Mouse (Mus musculus) cerebellum, adult 8-10 months (tissue): ENCODE measurements around the gene Far2.

ENCODE experiments used
- DNase-seq: peaks from one replicate; pipeline ENCODE4 v3.0.0; 2022

Far2 gene

DNA sequence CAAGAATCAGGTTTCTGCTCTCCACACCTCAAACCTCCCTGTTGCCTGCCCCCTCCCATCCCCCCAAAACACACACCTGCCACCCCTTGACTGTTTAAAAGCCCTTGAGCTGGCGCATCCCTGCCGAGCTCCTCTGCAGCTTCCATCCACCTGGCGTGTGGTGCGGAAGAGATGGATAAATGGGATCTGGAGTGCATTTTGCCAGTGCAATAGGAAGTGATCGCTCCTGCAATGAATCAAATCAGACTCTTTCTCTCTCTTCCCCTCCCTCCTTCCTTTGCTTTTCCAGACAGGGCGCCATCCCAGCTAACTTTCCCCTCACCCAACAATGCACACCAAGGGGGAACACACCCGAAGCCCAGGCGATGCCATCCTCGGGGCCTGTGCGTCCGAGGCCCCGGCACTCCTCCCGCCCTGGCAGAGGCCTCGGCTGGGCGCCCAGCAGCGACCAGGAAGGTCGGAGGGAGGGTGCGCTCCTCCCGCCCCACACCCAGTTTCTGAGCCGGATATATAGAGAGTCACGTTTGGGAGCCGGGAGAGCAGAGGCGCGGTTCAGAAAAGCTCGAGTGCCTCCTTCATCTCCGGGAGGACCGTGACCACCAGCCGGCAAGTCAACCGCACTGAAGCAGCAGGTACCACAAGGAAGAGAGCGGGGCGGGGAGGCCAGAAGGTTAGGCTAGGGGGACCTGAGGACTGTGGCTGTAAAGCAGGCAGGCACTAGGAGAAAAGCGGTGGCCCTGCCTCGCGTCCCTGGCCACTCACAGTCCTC is at the start of gene Far2:
TSS of gene Far2 (plus strand) at position 379 of the 769 bp plus-strand sequence.
- DNase-seq = peak; percentile 47

- DNase-seq = no peak
These were observed 46.6 kb upstream of the Far2 start for GRCm38 (mm10) chr6:148000483-148000882.

- DNase-seq = no peak
These were observed 46.0 kb upstream of the Far2 start for GRCm38 (mm10) chr6:148001071-148001470.

DNA sequence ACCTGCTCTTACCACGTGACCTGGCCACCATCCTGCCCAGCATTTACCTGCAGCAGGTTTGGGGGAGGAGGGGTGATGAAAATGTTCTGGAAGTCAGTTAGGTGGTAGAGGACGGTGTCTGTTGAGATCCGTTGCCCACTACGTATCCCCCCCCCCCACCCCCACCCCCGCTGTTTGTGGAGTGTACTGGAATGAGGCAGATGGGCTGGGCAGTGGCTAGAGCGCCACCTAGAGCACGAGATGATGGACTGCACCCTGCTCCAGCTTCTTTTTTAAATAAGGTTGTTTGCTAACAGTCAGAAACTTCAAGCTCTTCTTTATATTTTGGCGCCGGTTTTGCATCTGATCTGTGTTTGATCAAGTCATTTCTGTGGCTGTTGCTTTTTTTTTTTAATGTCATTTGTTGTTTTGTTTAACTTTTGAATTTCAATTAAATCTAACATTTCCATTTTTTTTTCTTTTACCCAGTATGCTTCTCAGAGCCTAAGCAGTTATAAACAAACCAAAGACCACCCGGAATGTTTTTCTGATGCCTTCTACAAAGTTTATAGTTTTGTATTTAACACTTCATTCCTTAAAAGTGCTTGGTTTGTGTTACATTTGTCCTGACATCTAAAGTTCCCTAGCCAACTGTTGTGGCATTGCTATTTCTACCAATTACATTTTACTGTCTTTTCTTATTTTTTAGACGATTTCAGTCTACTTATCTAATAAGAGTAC is 40.8 kb upstream of the Far2 start:
- DNase-seq = no peak

DNA sequence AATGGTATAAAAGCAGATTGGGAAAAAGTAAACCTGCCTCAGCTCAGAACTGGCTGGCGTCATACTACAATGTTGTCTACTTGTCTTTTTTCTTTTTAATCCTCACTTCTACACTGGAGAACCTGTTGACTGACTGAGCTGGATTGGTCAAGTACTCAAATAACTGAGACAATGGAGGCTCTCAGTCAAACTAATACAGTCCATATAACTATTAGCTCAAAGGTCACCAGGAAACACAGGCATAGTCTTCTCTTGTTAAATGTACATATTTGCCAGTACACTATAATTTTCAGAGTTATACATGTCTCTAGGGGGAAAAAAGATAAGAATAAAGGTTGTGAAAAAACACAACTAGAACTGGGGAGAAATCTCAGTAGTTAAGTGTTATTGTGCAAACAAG is 6.3 kb upstream of the Far2 start:
- DNase-seq = no peak

- DNase-seq = no peak
These were observed 560 bp downstream of the Far2 start for GRCm38 (mm10) chr6:148047650-148047988.

GRCm38 (mm10) chr6:148063131-148063530 is 16.1 kb downstream of the Far2 start:
- DNase-seq = no peak

DNA sequence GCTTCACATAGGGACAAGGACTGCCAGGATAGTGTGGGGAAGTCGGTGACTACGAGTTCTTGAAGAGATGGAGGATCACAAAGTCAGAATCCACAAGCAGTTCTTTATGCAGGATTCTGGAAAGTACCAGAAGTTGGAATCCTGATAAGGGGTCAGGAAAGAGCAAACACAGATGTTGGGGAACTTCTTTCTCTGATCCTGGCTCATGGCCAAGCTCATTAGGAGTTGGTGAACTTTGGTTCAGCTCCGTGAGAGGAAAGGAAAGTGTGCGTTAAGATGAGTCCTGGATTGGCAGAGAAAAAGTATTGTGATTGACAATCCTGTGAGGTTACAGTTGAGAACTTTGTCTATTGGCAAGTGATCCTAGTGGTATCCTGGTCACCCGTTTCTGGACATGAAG is 19.2 kb downstream of the Far2 start:
- no peak for DNase-seq

DNA sequence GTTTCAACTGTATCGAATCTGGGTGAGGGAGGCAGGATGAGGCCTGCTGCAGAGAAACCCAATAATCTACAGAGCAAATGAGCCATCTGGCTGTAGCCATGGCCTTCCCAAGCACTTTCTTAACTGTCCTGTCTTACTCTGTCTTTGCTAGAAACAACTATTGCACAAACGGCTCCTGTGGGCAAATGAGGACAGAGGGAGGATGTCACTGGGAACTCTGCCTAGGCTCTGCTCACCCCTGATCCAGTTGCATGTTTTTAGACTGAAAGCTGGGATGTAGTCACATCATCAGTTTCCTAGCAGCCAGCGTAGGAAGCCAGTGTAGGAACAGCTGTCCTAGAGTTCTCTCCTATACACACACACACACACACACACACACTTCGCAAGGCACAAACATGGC is 21.7 kb downstream of the Far2 start:
- DNase-seq = no peak

- no peak for DNase-seq
These were observed 26.5 kb downstream of the Far2 start for GRCm38 (mm10) chr6:148073599-148073998.

GRCm38 (mm10) chr6:148074211-148074864 is 27.3 kb downstream of the Far2 start:
- DNase-seq = no peak

DNA sequence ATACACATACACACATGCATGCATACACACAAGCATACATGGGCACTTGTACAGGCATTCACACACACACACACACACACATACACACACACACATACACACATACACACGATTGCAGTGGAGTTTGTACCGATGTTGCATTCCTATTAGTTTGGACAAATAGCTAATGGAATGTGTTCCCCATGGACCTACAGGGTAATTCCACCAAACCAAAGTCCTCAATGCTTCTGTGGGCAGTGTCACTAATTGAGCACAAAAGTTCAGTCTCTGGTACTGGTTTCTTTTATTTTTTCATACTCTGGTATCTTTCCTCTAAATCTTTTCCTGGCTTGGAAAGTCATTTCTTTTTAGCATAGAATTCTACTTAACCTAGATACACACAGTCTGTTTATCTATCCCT is 36.8 kb downstream of the Far2 start:
- no peak for DNase-seq

- no peak for DNase-seq
These were observed 37.3 kb downstream of the Far2 start for GRCm38 (mm10) chr6:148084403-148084802.

DNA sequence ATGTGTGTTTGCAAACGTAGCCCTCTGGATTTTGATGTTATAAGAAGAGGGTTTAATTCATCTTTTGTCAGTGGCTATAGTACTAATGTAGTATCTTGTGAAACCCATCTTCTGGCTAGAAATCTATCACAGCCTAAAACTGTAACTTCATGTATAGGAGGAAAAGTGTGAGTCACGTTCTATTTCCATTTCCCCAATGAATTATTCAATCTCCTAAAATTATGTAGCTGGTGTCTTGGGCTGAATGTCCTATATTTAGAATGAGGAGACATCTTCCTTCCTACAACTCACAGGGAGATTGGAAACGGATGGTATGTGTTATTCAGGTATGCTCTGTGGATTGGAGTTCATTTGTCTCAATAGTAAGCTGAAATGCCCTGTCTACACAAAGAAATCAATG is 50.0 kb downstream of the Far2 start:
- DNase-seq = no peak

GRCm38 (mm10) chr6:148101977-148102376 is 54.9 kb downstream of the Far2 start:
- no peak for DNase-seq

DNA sequence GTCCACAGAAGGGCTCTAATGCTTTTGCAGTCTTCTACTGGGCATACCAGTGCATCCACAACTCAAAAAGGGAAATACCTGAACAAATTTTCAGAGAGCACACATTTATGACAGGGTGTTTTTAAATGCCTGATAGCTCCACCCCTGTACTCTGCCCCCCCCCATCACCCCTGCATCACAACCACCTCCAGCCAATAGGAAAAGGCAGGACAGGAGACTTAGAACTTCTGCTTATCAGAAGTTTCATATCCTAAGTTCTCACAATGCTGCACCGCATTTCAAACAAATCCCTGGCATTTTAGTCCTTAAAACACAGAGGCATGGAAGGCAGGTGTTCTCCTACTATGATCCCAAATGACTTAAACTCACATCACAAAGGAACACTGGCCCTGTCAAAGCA is 55.4 kb downstream of the Far2 start:
- no peak for DNase-seq

- DNase-seq = no peak
These were observed 57.2 kb downstream of the Far2 start for GRCm38 (mm10) chr6:148104212-148104611.

DNA sequence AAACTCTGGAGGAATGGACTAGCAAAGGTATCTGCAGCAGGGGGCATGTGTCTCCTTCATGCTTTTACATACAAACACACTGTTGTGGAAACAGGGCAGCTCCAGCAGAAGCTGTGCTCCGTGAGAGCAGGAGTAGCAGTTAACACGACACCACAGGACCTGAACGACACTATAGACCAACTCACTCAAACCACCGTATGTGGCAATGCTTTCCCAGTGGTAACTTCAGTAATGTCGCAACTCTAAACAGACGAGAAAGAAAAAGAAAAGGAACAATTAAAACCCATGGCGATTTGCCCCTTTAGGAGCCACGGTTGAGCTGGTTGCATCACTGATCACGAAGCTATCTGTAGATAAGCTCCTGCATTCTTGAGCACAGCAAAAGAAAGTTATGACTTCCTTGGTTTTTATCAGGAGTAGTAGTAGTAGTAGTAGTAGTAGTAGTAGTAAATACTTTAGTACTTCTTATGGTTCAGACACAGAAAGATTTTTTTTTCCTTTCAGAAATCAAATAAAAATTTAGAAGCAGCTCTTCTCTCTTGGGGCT is 58.7 kb downstream of the Far2 start:
- no peak for DNase-seq

DNA sequence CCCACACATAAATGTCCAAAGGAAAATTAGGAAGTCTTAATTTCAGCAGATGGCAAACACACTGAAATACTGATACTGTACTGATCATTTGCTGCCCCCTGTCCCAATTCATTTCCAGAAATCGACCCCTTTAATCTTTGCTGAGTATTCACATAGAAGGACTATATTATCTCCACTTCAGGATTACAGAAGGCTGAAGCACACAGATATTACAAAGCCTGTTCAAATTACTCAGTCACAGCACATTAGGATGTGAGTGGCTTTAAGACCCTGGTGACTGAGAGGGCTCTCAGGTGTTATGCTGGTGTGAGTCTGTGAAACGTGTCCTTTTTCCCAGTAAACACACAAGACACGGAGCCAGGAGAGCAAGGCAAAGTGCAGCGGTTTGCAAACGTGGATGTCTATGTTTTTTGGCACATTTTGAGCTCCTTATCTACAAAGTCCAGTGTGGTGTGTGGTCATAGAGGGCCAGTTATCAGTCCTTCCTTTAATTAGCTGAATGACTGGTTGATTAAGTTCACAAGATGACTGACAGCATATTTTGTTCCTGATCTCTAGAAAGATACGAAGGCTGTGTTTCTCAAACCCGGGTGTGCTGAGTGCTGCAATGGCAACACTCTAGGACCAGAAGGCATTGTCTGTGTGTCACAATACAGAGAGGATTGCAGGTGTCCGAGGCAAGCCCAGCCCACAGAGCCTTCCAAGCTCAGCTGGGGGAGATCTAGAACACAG is 61.8 kb downstream of the Far2 start:
- DNase-seq = no peak

- no peak for DNase-seq
These were observed 64.1 kb downstream of the Far2 start for GRCm38 (mm10) chr6:148110996-148111633.

DNA sequence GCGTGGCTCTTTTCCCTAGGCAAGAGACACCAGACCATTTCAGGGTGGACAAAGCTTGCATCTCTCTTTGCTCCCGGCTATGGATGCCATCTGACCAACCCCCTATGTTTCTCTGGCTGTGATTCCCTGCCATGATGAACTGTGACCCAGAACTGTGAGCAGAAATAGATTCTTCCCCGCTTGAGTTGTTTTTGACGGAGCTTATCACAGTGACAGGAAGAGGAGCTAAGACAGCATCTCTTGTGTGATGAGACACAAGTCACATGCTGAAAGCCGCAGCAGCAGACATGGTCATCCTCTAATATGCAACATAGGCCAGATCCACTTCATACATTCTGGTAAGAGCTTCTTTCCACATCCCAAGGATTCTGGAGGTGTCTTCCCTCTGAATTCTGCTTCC is 69.3 kb downstream of the Far2 start:
- DNase-seq = no peak

DNA sequence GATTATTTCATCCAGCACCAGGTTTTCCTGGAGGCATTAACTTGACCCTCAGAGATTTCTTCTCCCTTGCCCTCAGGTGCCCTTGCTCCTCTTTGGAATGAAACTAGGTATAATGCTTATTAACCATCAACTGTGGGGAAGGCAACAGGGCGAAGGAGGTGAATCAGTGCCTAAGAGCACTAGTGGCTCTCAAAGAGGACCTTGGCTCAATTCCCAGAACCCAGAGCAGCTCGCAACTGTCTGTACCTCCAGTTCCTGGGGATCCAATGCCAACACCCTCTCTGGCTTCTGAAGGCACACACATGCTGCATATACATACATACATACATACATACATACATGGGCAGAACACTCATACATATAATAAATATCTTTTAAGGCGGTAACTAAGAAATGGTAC is 69.8 kb downstream of the Far2 start:
- DNase-seq = no peak

GRCm38 (mm10) chr6:148117696-148118095 is 70.6 kb downstream of the Far2 start:
- DNase-seq = no peak
